Mouse (Mus musculus): ENCODE results near the gene Slc16a11.

The Slc16a11 gene

DNA sequence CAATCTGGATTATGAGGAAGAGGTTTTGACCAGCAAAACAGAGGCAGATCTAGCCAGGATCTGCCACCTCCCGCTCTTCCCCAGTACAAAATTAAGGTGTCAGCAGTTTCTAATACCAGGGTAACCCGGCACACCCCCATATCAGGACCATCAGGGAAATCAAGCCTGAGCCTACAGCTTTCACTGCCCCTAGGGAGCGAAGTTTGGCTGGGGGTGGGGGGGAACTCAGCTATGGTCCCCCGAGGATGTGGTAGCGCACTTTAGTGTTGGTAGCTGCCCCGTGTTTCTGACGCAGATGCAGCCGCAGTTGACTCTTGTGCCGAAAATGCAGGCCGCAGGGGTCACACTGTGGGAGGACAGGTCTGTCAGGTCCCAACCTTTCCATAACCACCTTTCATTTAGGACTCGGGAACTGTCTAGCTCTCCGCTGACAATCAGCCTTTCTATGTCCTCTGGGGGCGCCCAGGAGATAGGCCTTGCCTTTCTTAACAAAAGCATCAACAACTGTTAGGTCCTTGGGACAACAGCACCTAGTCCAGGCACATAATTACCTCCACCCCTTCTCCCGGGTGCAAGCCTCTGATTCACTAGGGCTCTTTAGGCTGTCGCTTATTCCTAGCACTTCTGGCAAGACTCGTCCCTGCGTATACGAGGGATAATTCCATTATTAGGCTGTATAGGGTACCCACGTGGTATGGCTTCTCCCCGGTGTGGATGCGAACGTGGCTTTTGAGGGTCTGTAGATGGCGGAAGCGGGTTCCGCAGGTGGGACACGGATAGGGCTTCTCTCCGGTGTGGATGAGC is 13.4 kb downstream of the Slc16a11 start:
- no peak for DNase-seq (ENCODE audit: low spot score in 2 of 2)

DNA sequence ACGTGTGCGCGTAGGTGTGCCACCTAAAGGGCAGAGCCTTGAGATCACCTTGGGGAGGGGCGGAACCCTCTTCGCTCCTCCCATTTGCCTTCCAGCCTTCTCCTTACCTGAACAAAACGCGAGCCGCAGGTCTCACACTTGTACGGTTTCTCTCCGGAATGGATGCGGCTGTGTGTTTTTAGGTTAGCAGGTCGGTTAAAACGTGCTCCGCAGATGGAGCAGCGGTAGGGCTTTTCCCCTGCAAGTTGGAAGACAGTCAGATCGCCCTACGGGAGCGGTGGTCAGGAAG is 14.0 kb downstream of the Slc16a11 start:
- no peak for DNase-seq (ENCODE audit: low spot score in 2 of 2)

DNA sequence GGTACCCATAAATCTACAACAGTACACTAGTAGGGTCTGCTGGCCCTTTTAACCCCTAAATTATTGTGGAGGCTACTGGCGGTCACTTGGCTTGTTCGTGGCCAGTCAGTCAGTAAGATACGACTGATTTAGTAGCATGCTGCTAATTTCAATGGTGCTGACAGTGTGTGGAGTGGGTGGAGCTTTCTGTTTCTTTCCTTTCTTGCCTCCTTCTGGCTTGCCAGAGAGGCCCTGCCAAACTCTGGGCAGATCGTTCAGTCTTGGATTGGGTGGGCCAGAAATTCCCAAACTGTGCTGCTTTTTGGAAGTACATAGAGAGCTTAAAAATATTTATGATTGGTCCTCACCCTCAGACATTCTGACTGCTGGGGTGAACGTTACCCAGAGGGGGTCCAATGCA is 14.6 kb downstream of the Slc16a11 start:
- DNase-seq (ENCODE audit: low spot score in 2 of 2) = no peak

DNA sequence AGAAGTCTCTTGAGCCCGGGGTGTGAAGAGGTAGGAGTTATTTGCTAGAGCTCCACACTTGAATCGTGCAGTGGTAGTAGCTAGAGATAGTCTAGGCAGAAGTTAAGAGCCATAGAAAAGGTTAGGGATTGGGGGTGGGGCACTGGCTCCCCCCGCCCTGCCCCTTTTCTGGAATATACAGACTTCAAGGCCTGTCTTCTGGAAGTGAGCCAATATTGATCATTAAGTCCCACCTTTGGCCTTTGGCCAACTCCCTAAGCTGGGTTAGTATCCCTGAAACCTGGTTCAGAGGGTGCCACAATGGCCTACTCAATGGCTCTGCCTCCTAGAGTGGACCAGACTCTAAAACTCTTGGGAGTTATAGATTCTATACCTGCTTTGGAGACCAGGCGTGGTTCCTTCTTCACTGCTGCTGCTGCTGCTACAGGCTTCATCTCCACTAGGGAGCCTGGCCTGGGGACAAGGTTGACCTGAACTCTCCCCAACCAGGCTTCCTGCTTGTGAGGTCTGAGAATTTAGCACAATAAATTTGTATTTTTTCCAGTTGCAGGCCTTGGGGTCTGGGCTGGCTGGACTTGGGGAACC is 15.2 kb downstream of the Slc16a11 start:
- DNase-seq (ENCODE audit: low spot score in 2 of 2) = no peak

DNA sequence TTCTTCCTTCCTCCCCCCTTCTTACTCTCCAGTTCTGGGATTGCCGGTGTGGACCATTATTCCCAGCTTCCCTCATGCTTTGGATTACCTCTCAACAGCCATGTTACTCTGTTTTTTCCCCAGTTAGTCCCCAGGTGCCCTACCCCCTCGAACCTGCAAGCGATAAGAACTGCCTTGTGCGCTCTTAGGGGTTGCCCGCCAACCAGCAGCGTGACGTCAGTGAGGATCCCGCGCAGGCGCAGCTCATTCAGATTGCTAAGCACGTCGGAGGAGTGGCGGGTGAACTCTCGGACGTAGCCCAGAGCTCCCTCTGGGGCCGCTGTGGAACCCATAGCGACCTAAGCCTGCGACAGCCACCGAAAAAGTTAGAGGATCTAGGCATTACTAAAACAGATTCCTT is 16.3 kb downstream of the Slc16a11 start:
- DNase-seq (ENCODE audit: low spot score in 2 of 2) = peak; percentile 74 to 79

DNA sequence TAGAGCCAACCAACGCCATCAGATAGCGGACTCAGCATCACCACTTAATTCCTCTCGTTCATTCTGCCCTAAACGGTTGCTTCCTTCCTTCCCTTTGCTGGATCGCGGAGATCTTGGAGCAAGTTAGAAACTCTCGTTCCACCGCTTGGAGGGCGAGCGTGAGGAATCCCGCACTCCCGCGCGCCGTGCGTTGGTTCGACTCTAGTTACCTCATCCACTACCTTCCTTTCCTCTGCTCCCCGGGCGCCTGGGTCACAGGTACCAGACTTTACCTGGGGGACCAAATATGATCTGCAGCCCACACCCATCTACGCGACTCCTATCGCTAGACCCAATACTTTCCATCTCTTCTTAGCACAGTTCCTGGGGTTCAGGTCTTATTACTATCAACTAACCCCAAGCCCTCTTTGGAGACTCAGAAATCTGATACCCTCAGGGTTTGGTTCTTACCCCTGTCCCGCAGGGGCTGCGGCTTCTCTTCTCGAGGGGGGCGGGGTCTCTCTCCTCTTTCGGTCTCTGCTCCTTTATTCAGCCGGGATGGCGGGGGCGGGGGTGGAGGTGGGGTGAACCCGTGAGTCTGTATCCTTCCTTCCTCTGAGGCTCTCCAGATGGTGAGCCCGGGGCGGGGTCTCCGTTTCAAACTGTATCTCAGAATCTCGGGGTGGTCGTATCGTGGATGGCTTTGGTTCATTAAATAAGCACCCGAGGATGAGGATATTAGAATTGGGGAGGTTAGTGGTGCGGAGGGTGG is 16.9 kb downstream of the Slc16a11 start, which contains the start of gene Bcl6b:
Bcl6b (minus strand) TSS at position 539 of the 751 bp plus-strand sequence.
- DNase-seq (ENCODE audit: low spot score in 2 of 2) = no peak

DNA sequence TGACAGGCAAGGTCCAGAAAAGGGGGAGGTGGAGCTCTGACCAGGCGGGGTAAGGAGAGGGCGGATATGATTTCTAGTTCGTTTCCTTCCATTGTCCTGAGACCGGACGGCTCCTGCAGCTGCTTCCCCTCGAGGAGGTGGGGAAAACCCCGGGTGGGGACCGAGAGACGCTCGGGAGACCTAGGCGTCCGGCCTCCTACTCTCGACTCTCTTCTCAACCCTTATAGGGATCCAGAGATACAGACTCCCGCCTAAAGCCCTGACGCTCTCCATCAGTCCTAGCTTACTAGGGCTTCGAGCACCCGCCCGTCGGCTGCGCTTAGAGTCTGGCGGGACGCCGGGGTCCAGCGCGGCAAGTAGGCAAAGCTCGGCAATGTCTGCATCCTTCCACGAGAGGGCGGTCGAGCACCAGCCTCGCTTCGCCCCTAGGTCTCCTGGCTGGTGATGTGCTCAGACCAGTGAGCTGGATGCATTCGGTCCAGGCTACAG is 17.7 kb downstream of the Slc16a11 start:
- DNase-seq (ENCODE audit: low spot score in 2 of 2) = peak in 1 of 2 experiments; percentile 76

DNA sequence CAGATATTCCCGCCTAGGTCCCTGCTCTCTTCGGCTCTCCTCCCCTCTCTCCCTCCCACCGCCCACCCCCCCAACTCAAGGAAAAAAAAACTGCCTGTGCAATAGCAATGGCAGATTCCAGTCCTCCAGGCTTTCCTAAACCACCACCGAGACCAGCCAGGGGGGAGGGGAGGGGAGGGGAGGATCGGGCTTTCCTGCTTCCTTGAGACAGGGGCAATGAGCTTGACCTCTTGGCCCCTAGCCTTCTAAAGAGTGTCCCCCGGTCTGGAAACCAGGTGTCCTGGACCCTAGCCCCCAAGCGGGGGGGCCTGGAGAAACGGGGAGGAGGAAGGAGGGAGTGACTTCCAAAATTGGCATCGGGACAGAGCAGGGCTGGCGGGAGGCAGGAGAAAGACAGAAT is 20.0 kb downstream of the Slc16a11 start:
- no peak for DNase-seq (ENCODE audit: low spot score in 2 of 2)

DNA sequence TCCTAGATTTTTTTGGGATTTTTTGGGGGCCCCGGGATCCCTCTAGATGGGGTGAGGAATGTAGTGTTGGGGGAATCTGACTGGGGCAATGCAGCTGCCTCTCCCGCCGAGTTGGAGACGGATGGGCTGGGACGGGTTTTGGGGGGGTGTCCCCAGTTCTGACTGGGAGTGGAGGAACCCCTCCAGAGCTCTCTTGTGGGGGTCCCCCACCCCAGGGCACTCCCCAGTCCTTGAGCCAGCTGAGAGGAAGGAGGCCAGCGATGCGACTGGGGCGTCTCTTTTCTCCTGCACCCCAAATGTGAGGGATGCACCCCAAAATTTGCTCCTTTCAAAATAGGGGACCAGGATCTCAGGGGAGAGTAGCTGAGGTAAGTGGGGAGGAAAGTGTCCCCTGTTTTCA is 20.5 kb downstream of the Slc16a11 start:
- no peak for DNase-seq (ENCODE audit: low spot score in 2 of 2)

DNA sequence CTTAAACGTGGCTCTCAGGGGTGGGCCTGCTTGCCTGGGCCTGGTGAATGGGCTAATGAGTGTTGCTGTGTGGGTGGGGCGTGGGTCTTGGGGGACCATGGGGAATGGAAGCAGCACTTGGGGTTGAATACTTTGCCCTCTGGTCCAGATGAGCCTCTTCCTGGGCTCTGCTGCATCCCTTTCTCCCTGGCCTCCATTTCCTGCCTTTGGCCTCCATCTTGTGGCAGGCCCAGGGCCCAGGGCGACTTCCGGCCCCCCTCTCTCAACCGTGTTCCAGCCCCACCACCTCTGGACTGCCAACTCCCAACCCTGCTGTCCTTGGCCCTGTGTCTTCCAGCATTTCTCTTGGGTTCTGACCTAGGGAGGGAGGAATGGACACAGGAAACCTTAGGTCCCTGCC is 21.5 kb downstream of the Slc16a11 start:
- DNase-seq (ENCODE audit: low spot score in 2 of 2) = no peak

DNA sequence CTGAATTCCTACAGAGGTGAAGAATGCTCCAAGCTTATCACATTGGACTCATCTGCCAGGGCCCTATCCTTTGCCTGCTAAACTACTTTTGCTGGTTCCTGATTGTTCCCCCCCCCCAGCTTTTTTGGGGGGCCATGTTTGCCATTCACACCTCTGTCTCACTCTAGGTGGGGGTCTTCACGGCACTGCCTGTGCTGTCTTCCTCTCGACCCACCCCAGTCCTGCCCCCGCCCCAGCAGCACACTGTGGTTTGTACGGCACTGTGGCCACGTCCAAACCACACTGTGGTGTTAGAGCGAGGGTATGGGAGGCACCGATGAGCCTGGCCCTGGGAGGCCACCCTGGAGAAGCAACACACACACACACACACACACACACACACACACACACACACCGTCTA is 21.9 kb downstream of the Slc16a11 start:
- DNase-seq (ENCODE audit: low spot score in 2 of 2) = no peak

DNA sequence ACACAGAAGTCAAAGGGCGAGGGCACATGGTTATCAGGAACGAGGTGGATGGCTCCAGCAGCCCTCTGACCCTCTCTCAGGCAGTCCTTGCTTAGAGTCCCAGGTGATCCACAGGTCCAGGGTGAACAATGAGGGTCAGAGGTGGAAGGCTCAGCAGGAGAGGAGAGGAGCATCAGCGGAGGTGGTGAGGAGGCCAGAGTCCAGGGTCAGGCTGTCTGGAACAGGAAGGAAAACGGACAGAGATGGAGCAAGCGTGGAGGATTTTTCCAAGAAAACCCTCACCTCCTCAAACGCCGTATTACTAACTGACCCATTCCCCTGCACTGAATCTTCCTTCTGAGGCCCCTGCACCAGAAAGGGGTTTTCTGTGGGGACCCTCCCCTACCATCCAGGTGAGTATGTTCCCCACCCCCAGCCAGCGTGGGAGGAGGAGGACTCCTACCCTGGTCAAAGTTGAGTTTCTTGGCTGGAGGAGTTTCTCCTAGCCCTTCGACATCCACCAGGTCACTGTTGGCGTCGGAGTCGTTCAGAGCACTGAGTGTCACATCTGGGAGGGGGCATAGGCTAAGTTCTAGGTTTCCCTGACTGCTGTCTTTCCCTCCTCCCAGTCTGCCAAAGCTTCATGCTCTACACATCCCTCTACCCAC is 22.8 kb downstream of the Slc16a11 start:
- no peak for DNase-seq (ENCODE audit: low spot score in 2 of 2)

DNA sequence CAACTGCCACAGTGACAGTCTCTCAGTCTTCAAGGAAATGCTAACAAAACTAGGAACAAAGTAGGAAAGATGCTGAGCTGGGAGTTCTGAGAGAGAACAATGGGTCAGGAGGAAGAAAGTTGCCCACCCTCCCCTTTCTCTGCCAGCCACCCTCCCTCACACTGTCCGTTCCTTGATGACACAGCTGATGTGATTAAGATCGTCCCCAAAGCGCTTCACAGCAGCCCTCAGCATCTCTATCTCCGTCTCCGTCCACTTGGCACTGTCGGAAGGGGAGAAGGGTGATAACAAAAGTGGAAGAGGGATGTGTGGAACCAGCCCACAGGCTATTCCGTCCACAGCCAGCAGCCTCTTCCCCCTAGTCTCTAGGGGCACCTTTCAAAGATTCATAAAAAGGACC is 24.2 kb downstream of the Slc16a11 start:
- DNase-seq (ENCODE audit: low spot score in 2 of 2) = no peak

DNA sequence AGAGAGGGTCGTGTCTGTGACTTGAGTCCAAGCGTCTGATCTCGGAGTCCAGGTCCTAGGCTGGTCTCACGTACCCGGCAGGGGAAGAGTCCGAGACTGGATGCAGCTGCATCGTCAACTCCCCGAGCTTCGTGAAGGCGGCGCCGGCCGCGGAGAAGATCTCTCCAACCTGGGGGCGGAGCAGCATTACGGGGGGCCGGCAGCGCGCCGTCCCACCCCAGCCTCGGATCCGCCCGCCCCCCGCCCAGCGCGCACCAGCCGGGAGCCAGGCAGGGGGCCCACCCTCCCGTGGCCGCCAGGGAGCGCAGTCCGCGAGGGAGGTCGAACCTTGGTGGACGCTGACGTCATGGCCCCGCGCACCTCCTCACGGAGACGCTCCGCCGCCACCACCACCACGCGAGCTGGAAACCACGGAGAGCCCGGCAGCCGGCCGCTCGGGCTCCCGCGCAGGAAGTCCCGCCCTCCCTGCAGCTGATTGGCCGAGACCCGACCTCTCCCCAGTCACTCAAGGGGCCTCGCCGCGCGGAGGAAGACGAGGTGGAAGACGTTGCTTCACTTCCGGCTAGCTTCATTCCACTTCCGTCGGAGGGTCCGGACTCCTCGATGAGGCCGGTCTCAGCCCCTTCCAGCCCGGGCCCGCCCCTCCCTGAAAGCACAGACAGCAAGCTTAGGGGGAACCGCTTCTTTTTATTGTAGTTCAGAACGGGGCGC is 25.1 kb downstream of the Slc16a11 start, which contains the start of gene 0610010K14Rik:
0610010K14Rik (minus strand) TSS at position 458 of the 711 bp plus-strand sequence.
- peak; percentile 97 to 98 for DNase-seq (ENCODE audit: low spot score in 2 of 2)

DNA sequence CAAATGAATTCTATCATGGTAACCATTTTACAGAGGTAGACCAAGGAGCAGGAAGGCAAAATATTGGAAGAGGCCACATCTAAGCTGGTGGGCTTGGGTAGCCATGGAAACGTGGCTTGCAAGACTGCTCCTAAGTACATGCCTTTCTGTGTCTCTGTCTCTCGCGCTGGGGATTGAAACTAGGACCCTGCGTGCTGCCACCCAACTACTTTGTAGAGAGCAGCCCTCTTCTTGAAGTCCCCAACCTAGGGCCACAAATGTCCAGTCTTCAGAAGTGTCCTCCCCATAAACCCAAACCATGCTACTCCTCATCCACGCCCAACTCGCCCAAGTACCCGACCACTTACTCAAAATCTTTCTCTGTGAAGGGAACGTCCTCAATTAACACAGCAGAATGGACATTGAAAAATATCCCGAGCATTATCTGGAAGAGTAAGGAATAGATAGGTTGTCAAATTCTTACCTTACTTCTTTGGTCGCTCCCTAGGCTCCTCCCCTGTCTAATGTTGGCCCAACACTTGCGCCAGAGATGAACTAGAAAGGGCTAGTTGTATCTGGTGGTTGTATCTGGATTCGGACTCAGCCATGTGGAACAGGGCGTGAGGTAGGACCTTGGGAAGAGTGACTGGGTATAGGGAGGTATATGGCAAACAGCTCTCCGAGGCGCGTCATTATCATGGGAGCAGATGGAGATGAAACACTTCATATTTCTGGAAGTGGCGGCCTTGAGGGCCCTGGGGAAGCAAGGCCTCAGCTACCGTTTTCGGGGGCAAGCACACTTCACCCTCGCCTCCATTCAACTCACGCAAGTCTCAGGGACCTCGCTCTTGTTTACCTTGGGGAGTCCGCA is 26.3 kb downstream of the Slc16a11 start:
- DNase-seq (ENCODE audit: low spot score in 2 of 2) = no peak

DNA sequence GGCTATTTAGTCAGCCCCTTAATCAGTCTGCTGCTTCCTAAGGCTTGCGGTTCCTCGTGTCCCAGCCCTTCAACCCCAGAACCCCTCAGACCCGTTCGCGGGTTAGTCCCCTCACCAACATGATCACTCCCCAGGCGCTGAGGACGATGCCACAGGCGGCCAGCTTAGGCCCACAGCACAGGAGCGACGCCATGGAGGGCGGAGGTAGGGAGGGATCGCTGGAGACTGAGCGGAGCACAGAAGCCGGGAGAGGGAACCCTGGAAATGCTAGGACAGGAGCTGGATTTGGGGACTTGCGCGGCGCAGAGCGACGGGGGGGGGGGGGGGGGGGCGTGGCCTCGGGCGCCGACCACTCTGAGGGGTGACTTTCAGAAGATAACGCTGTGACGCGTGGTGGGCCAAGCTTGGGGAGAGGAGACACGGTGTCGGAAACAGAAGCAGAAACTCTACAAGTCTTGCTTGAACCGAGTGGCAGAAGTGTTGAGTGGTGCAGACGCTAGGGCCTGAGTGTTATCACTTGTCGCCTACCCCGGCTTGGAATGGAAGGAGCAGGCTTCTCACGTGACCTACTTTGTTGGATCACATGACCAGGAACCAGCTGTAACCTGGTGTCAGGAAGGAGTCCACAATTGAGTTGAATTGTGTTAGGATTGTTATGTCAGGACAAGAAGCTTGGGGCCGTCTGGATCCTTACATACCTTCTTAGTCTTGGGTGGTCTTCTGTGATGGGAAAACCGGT is 27.2 kb downstream of the Slc16a11 start, which contains the start of the genes Gm21988 and Rnasek:
Gm21988 (minus strand) TSS at position 290 of the 739 bp plus-strand sequence.
Rnasek (minus strand) TSS at position 302 of the 739 bp plus-strand sequence.
- peak; percentile 85 to 91 for DNase-seq (ENCODE audit: low spot score in 2 of 2)

DNA sequence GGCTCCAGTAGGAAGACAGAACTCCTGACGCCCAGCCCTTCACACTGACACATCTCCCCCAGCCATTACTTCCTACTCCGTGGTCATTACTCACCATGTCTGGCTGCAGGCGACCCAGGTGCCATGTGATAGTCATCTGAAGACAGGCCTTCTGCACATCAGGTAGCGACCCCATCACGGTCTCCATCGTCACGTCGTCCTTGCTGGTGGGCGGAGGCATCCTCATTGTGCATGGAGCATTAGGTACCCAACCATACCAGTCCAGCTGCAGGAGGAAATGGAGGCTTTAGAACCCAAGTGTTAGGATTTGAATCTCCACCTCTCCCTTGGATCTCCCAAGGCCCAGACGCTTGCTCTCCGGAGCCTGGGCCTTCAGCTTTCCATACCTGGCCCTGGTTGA is 30.0 kb downstream of the Slc16a11 start:
- no peak for DNase-seq (ENCODE audit: low spot score in 2 of 2)

DNA sequence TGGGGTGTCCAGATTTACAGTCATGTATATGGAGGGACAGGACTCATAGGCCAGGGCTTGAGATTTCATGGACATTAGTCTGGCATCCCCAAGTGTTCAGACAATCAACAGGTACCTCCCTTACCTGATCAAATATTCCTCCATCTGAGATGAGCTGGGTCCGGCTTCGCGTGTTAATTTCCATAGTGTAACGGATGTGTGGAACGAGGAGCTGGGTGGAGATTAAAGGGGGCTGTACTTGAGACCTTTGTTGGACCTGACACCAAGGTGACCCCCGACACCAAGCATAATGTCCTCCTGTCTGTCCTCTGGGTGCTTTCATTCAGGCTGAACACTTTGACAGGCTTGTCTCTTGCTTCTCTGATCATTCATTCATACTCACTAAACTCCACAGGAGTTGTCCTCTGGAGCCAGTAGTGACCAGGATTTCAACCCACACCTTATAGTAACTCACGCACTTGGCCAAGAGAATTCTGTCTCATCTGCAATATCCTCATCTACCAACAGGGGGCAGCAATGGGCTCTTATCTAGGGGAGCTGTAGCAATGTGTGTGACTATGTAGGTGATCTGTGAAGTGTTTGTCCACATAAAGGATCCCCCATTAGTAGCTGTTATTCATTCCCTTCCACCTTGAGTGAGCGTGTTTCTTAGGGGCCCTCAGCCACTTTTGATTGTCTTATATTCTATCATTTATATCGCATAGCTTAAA is 34.7 kb downstream of the Slc16a11 start:
- peak; percentile 57 to 81 for DNase-seq (ENCODE audit: low spot score in 2 of 2)

DNA sequence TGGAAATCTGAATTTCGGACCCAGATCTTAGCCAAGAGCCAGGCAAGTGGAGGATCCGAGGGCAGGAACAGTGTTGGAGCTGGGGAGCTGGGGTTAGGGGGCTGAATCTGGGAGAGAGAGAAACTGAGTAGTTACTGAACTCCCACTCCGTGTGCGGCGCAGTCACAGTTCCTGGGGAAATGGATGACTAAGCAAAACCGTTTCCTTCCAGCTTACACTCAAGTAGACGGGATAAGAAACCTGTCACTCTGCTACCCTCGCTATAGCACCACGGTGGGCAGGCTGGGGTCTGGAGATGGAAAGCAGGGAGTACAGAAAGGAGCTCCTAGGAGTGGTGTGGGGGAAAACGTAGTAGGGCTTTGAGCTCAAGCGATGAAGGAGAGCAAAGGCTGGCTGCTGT is 37.6 kb downstream of the Slc16a11 start:
- no peak for DNase-seq (ENCODE audit: low spot score in 2 of 2)

All from right cerebral cortex, adult 2 months (tissue).